Mouse (Mus musculus) G1E (cell line): ENCODE results near the gene Zfp512b.

Source experiments
- CTCF ChIP-seq: IDR thresholded peaks from 2 replicates; pipeline ENCODE4 v1.5.1; 2012; ENCODE audit warnings: low read depth, low read length, inconsistent platforms, mixed read lengths
- GATA1 ChIP-seq: IDR thresholded peaks from 2 replicates; pipeline ENCODE4 v1.6.1; 2012; ENCODE audit warnings: borderline replicate concordance, low read length, inconsistent platforms, mixed read lengths

DNA sequence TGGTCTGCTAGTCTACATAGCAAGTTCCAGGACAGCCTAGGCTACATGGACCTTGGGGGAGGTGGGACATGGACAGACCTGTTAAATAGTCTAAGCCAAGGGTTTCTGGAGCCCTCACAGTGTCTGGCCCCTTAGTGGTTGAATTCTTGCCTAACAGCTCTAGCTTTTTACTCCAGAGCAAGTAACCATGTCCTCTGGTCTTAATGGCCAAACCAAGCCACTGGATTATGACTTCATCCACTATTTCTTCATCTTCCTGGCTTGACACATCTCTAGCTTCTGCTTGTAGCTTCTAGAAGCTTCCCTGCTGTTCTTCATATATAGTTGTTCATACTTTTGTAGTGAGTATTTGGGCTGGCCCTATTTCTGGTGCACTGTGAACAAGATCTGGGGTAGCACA lies 38.8 kb downstream of the Zfp512b start:
- TF ChIP-seq CTCF (no peak), GATA1 (no peak)
